Mouse (Mus musculus) G1E (cell line): ENCODE results near the gene Usp29.

ENCODE experiments used
- CTCF ChIP-seq: IDR thresholded peaks from 2 replicates; pipeline ENCODE4 v1.5.1; 2012; ENCODE audit warnings: low read depth, low read length, inconsistent platforms, mixed read lengths
- GATA1 ChIP-seq: IDR thresholded peaks from 2 replicates; pipeline ENCODE4 v1.6.1; 2012; ENCODE audit warnings: borderline replicate concordance, low read length, inconsistent platforms, mixed read lengths

DNA sequence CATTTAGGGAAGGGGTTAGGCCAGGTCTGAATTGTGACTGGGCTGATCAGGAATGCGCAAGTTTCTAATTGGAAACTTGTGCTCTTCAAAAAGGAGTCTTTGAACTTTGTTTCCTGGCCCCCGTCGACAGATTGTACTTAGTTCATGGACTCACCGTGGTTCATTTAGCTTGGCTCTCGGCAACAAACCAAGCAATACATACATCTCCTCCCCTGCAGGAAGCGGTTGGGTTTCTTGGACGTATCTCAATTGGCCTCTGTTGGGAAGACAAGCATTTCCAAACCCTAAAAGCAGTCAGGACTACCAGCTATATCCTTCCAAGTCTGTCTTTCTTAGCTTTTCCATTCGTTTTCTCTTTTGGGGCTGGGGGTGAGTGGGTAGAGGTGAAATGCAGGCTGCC is 84.6 kb downstream of the Usp29 start:
- no peak for TF ChIP-seq CTCF
- no peak for TF ChIP-seq GATA1
